Mouse (Mus musculus): ENCODE data around the gene Gpatch11. TPM values are rescaled to one million over a fixed set of nuclear protein-coding genes. Genes with fewer than 3 reads are reported as not detected.

Gpatch11 gene
- polyA plus RNA-seq (2014; fragmentation: Illumina TruSeq; extraction: RNeasy Lipid Tissue Mini Kit (QIAGEN cat#74804)) = 13.9 TPM

DNA sequence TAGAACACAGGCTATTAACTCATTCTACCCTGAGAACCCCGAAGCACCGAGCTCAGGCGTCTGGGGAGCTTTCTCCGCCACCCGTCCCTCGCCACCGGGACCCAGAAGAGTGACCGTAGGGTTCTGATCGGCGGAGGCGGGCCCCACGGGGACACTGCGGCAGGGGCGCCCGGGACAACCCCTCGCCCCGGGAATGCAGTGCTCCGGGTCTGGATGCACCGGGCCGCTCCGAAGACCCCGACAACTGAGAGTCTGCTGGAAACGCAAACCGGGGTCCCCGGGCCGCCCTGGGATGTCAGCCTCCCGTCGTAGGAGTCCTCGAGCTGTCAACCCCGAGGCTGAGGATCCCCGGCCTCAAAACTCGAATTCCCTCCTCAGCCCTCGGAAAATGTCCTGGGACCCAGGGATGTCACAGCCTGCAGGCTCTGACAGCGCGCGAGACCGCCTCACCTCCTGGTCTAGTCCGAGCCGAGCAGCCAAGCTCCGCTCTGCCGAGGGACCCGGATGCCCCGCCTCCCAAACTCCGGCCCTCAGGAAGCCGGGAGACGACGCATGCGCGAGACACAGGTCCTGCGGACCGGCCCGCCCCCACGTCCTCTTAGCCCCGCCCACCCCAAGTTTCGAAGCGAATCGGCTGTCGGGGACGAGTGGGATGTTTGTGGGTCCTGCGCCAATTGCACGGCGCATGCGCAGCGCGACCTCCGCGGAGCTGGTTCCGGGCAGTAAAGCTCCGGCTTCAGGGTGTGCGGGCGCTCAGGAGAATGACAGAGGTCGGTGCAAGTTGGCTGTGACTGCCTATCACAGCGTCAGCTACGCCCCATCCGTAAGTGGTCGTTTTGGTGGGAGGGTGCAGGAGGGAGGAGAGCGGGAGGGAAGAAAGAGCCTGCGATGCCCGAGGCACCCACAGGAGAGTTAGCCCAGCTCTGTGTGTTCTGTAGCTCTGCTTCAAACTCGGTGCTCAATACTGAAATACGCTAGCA, at the start of gene Gpatch11, which contains the start of gene Heatr5b:
Gene Gpatch11, plus strand, starts transcription at position 712 of the 980 bp plus-strand sequence.
Gene Heatr5b, minus strand, starts transcription at position 509 of the 980 bp plus-strand sequence.

DNA sequence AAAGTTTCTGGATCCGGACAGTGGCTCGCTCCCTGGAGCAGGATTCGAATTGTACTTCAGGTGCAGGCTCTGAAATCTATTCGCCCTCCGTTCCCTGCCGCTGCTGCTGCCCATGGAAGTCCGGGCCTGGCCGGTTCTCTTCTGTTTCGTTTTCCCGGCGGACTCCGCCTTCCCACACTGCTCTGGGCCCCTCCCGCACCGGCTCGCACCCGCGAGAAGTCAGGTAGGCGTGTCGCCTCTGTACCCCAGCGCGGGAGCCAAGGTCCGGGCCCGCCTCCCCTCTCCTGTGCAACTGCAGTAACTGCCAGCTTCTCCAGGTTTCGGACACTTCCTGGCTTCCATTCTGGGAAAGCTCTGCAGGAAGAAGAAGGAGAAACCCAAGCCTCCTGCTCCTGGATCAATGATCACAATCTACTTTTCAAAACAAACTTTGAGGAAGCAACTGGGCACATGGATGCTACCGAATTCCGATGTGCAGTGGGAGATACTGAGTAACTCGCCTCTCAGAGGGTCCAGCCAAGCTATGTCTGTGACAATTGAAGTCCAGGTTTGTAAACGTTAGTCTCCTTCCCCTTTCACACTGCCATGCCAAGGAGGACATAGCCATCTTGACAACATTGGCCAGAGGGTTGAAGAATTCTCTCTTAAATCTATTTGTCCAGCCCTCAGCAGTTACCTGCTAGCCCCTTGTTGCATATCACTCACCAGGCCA, 47.2 kb downstream of the Gpatch11 start, which contains the start of gene Eif2ak2:
Gene Eif2ak2, minus strand, starts transcription at position 173 of the 712 bp plus-strand sequence.

Other genes with a start within 250 kb of the Gpatch11 start
- gene Strn, start 98.4 kb upstream of the Gpatch11 start, polyA plus RNA-seq (2014; fragmentation: Illumina TruSeq; extraction: RNeasy Lipid Tissue Mini Kit (QIAGEN cat#74804)) = 119 TPM
- gene Heatr5b, start 203 bp upstream of the Gpatch11 start, polyA plus RNA-seq (2014; fragmentation: Illumina TruSeq; extraction: RNeasy Lipid Tissue Mini Kit (QIAGEN cat#74804)) = 14.3 TPM
- gene Eif2ak2, start 47.0 kb downstream of the Gpatch11 start, polyA plus RNA-seq (2014; fragmentation: Illumina TruSeq; extraction: RNeasy Lipid Tissue Mini Kit (QIAGEN cat#74804)) = 70.3 TPM
- gene Sult6b1, start 71.4 kb downstream of the Gpatch11 start, polyA plus RNA-seq (2014; fragmentation: Illumina TruSeq; extraction: RNeasy Lipid Tissue Mini Kit (QIAGEN cat#74804)) = 1.1 TPM
- 31.5 TPM for gene Cebpzos, start 80.9 kb downstream of the Gpatch11 start, polyA plus RNA-seq (2014; fragmentation: Illumina TruSeq; extraction: RNeasy Lipid Tissue Mini Kit (QIAGEN cat#74804))
- gene Cebpz, start 101.5 kb downstream of the Gpatch11 start, polyA plus RNA-seq (2014; fragmentation: Illumina TruSeq; extraction: RNeasy Lipid Tissue Mini Kit (QIAGEN cat#74804)) = 115 TPM
- gene Ndufaf7, start 101.6 kb downstream of the Gpatch11 start, polyA plus RNA-seq (2014; fragmentation: Illumina TruSeq; extraction: RNeasy Lipid Tissue Mini Kit (QIAGEN cat#74804)) = 38.5 TPM
- 122 TPM for gene Prkd3, start 185.2 kb downstream of the Gpatch11 start, polyA plus RNA-seq (2014; fragmentation: Illumina TruSeq; extraction: RNeasy Lipid Tissue Mini Kit (QIAGEN cat#74804))
- 16.3 TPM for gene Qpct, start 216.3 kb downstream of the Gpatch11 start, polyA plus RNA-seq (2014; fragmentation: Illumina TruSeq; extraction: RNeasy Lipid Tissue Mini Kit (QIAGEN cat#74804))